Mouse (Mus musculus): ENCODE measurements around the gene Armh3. TPM values are rescaled to one million over a fixed set of nuclear protein-coding genes. Genes with fewer than 3 reads are reported as not detected.

Gene Armh3
- total RNA-seq (2014; rRNA removed) (17.5 and 19.1 TPM in 2 replicates), polyA plus RNA-seq (2015; fragmentation: Nextera tagmentation; extraction: Ambion mirVana) (15.0 and 16.5 TPM in 2 replicates)

DNA sequence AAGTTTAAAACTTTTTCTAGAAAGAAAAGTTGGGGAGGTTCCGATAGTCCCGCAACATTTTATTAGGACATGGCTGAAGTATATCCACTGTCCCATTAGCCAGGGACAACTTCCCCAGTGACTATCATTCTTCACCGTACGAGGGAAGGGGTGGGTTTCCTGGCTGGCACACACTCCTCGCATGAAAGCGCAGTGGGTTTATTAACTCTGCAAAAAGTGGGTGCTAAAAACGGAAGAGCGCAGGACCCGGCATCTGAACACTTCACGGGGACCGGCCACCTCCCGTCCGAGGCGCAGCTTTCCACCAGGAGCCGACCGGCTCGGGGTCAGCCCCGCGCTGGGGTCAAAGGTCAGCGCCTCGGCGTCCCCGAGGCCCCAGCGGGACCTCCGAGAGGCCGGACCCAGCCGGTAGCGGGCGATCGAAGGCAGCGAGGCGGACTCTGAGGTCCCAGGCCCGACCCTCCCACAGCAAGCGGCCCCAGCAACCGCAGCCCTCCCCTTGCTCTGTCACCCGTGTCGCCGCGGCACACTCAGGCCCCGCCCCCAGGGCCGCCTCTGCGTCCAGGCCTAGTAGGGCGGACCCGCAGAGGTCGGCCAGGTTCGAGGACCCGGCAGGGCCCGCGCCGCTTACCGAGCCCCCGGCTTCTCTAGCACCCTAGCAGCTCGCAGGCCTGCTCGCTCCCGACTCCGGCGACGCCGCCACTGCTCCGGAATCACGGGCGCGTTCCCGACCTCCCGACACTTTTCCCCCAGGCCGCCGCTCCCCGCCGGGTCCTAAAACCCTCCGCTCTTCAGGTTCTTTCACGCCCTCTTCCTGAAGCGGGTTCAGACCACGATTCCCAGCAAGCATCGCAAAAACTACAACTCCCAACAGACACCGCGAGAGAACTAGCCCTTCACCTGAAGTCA lies at the start of gene Armh3:
Gene Armh3 (minus strand): TSS at position 704 of the 909 bp plus-strand sequence.
- TF ChIP-seq CTCF (IDR thresholded peaks at IDR 0.05; ENCODE audit: low read depth) = no peak
- WGBS = 1% methylated on average over 65 of the region's 76 CpGs
- Histone ChIP-seq H3K4me2 (ENCODE audit: low read depth, low read length) (peak within 1 kb of the TSS; percentile 63), H3K27ac (peak within 1 kb of the TSS; percentile 93), H3K36me3 (ENCODE audit: insufficient read depth, low read length) (no peaks in the 10 kb centered on the region), H3K4me3 (ENCODE audit: low read length) (peak within 1 kb of the TSS; percentile 76), H3K27me3 (ENCODE audit: insufficient read depth, low read length) (no peaks in the 10 kb centered on the region), H3K4me1 (ENCODE audit: insufficient read depth, low read length) (no peaks in the 10 kb centered on the region), H3K9ac (replicated peaks; ENCODE audit: low read length) (peak within 1 kb of the TSS; percentile 81), H3K9me3 (ENCODE audit: low read length) (no peaks in the 10 kb centered on the region)
- ATAC-seq = peak; percentile 94
- DNase-seq (ENCODE audit: low spot score) = peak; percentile 97

DNA sequence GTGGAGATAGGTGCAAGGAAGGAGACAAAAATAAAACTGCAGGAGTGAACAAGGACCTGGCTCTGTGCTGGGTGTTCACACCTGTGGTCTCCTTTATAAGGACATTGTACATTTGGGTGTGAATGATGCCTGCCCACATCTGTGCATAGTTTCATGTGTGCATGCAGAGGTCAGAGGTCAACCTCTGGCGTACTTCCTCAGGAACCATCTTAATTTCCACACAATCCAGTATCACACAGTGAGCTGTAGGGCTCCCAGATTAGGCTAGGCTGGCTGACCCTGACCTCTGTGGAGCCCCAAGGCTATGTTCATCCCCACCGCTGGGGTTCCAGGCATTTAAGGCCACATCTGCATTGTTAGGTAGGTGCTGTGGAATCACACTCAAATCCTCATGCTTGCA lies 49.1 kb upstream of the Armh3 start:
- 62% methylated on average over 2 of the region's 2 CpGs for WGBS
- Histone ChIP-seq H3K27ac (0 out of 2 replicates have a peak overlapping the region, but pooled peaks have one; percentile 88), H3K4me2 (ENCODE audit: low read depth, low read length) (no peak overlapping the region), H3K9ac (replicated peaks; ENCODE audit: low read length) (no peak overlapping the region), H3K4me1 (ENCODE audit: insufficient read depth, low read length) (peaks cover 22% of the 10 kb centered on the region), H3K36me3 (ENCODE audit: insufficient read depth, low read length) (no peaks in the 10 kb centered on the region), H3K27me3 (ENCODE audit: insufficient read depth, low read length) (no peaks in the 10 kb centered on the region), H3K4me3 (ENCODE audit: low read length) (no peak overlapping the region), H3K9me3 (ENCODE audit: low read length) (no peaks in the 10 kb centered on the region)
- DNase-seq (ENCODE audit: low spot score) (no peak), ATAC-seq (no peak)
- no peak for TF ChIP-seq CTCF (IDR thresholded peaks at IDR 0.05; ENCODE audit: low read depth)

DNA sequence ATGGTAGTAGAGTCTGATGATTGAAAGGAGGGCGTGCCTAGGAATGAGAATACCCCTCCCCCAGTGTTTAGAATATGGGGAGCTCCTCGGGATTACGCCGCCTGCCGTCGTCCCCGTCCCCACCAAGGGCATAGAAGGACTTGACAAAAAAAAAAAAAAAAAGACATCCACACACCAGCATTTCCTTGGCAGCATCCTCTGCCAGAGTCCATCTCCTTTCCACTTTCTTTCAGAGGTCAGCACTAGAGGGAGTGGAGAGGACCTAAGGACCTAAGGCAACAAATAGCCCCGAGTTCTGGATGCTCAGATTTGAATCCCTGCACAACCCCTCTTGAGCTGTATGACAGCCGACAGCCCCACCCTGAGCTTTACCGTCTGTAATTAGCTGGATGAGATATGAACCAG lies 48.3 kb upstream of the Armh3 start:
- peak; percentile 28 for TF ChIP-seq CTCF (IDR thresholded peaks at IDR 0.05; ENCODE audit: low read depth)
- Histone ChIP-seq H3K9ac (replicated peaks; ENCODE audit: low read length) (no peak overlapping the region), H3K4me3 (ENCODE audit: low read length) (peak overlapping the region; percentile 59), H3K4me1 (ENCODE audit: insufficient read depth, low read length) (peaks cover 29% of the 10 kb centered on the region), H3K27me3 (ENCODE audit: insufficient read depth, low read length) (no peaks in the 10 kb centered on the region), H3K9me3 (ENCODE audit: low read length) (no peaks in the 10 kb centered on the region), H3K4me2 (ENCODE audit: low read depth, low read length) (peak overlapping the region; percentile 82), H3K27ac (peak overlapping the region; percentile 88), H3K36me3 (ENCODE audit: insufficient read depth, low read length) (no peaks in the 10 kb centered on the region)
- DNase-seq (ENCODE audit: low spot score) (peak; percentile 24), ATAC-seq (no peak)
- 7% methylated on average over 10 of the region's 10 CpGs for WGBS

DNA sequence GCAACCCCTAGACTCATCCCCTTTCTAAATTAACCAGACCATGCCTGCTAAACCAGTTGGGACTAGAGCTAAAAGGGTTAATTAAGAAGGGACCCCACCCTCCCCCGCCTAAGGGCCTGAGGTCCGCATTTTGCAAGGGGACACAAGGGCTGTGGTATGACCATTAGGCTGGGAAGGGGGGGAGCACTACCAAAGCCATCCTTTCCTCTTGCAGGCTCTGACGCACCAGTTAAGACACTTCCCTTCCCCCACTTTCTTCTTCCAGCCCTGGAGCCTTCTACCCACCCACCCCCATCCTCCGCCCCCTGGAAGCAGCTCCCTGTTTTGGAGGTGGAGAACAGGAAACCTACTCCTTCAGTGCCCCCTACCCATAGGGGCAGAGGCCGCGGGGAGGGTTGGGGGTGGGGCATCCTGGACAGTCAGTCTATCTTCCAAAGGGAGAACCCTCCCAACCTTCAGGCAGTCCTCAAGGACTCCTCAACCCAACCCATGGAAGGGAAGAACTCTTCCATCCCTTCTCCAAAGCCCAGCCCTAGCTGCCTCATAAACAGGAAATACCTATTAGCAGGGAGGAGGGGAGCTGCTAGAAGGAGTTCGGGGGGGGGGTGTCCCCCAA lies 47.5 kb upstream of the Armh3 start:
- no peaks in the 10 kb centered on the region for H3K27me3 ChIP-seq (ENCODE audit: insufficient read depth, low read length)

DNA sequence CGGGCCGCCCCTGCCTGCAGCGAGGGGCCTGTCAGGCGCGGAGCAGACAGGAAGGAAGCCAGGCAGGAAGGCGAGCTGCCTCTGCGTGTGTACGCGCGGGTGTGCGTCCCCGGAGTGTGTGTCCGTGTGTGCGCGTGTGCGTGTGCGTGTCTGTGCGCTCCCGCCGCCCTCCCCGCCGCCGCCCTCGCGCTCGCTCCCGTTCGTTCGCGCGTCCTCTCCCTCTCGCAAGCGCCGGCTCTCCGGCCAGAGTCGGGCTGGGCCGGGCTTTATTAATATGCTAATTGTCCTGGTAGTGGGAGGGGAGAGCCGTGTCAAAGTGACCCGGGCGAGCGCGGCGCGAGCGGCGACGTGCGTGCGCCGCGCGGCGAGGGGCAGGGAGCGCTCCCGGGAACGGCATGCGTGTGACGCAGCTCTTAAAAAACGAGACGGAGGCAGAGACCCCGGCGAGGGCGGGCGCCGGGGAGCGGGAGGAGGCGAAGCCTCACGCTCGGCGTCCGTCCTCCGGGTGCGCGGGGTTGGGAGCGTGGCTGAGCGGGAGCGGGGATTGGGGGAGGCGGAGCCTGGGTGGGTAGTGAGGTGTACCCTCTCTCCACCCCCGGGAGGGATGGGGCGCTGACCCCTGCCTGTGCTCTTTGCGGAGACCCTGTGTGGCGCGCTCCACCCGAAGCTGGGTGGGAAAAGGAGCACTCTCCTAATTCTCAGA lies 46.9 kb upstream of the Armh3 start, which contains the start of gene Ldb1:
Gene Ldb1 (minus strand): TSS at position 222 of the 703 bp plus-strand sequence.
- Histone ChIP-seq H3K9me3 (ENCODE audit: low read length) (no peaks in the 10 kb centered on the region), H3K4me1 (ENCODE audit: insufficient read depth, low read length) (peaks cover 40% of the 10 kb centered on the region), H3K4me2 (ENCODE audit: low read depth, low read length) (peak within 1 kb of the TSS; percentile 82), H3K27me3 (ENCODE audit: insufficient read depth, low read length) (no peaks in the 10 kb centered on the region), H3K9ac (replicated peaks; ENCODE audit: low read length) (peak within 1 kb of the TSS; percentile 87), H3K27ac (peak within 1 kb of the TSS; percentile 88), H3K36me3 (ENCODE audit: insufficient read depth, low read length) (no peaks in the 10 kb centered on the region), H3K4me3 (ENCODE audit: low read length) (peak within 1 kb of the TSS; percentile 59)
- WGBS = under 1% methylated on average over 67 of the region's 84 CpGs
- peak; percentile 95 for DNase-seq (ENCODE audit: low spot score)
- peak; percentile 81 for ATAC-seq
- no peak for TF ChIP-seq CTCF (IDR thresholded peaks at IDR 0.05; ENCODE audit: low read depth)

More for the DNA sequence above, 47.5 kb upstream of the Armh3 start:
- Histone ChIP-seq H3K4me2 (ENCODE audit: low read depth, low read length) (peak overlapping the region; percentile 82), H3K4me1 (ENCODE audit: insufficient read depth, low read length) (peaks cover 35% of the 10 kb centered on the region), H3K9me3 (ENCODE audit: low read length) (no peaks in the 10 kb centered on the region), H3K36me3 (ENCODE audit: insufficient read depth, low read length) (no peaks in the 10 kb centered on the region), H3K27ac (peak overlapping the region; percentile 88), H3K9ac (replicated peaks; ENCODE audit: low read length) (peak overlapping the region; percentile 87), H3K4me3 (ENCODE audit: low read length) (peak overlapping the region; percentile 59)
- peak; percentile 64 for ATAC-seq
- no peak for TF ChIP-seq CTCF (IDR thresholded peaks at IDR 0.05; ENCODE audit: low read depth)
- 0% methylated on average over 7 of the region's 7 CpGs for WGBS
- DNase-seq (ENCODE audit: low spot score) = peak; percentile 82

DNA sequence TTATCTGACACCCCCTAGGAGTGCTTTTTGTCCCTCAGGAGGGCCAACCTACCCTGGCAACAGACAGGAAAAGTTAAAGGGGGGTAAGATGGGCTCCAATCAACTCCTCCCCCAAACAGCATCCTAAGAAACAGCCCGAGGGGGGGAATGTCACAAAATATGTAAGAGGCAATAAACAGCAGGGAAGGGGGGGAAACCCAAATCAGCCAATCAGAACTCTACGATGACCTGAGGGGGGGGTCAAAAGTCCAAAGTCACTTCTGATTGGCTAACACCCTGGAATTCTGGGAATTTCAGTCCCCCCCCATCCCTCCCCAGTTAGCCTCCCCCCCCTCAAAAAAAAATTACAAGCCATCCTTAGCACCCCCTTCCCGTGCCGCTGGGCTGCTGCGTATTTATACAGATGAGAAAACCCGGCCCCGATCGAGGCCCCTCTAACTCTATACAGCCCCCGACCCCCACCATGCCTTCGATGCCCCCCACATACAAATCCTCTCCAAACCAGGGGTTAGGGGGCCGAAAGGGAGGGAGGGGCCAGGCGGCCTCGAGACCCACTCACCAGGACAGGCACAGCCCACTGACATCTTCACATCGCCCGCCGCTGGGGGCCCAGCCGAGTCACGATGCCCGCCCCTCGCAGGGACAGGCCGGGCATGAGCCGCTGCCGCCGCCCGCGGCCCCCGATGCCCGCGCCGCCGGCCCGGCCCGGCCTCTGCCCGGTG lies 46.1 kb upstream of the Armh3 start, which contains the start of gene Pprc1:
Gene Pprc1 (plus strand): TSS at position 616 of the 722 bp plus-strand sequence.
- H3K27ac ChIP-seq = peak within 1 kb of the TSS; percentile 88
- WGBS = 0% methylated on average over 19 of the region's 34 CpGs
- peak; percentile 62 for DNase-seq (ENCODE audit: low spot score)
- peak within 1 kb of the TSS; percentile 59 for H3K4me3 ChIP-seq (ENCODE audit: low read length)
- TF ChIP-seq CTCF (IDR thresholded peaks at IDR 0.05; ENCODE audit: low read depth) = no peak
- peak; percentile 33; the same call in 1 of the 2 replicates for ATAC-seq
- H3K27me3 ChIP-seq (ENCODE audit: insufficient read depth, low read length) = no peaks in the 10 kb centered on the region
- H3K4me2 ChIP-seq (ENCODE audit: low read depth, low read length) = peak within 1 kb of the TSS; percentile 82
- H3K4me1 ChIP-seq (ENCODE audit: insufficient read depth, low read length) = peaks cover 45% of the 10 kb centered on the region
- H3K9ac ChIP-seq (replicated peaks; ENCODE audit: low read length) = peak within 1 kb of the TSS; percentile 87
- H3K9me3 ChIP-seq (ENCODE audit: low read length) = no peaks in the 10 kb centered on the region
- no peaks in the 10 kb centered on the region for H3K36me3 ChIP-seq (ENCODE audit: insufficient read depth, low read length)

All from hindbrain, postnatal 0 days (tissue).